Mouse (Mus musculus) gastrocnemius, postnatal 14 days (tissue): ENCODE measurements around the gene Olfr1042. TPM values are rescaled to one million over a fixed set of nuclear protein-coding genes. Genes with fewer than 3 reads are reported as not detected.
"Not testable (repeated sequence)": the region's sequence is repeated elsewhere in the genome, so short reads cannot be mapped to it uniquely, and the experiment has no call there.

ENCODE experiments used
- DNase-seq: peaks from one replicate; pipeline ENCODE4 v3.0.0; 2021; ENCODE audit warnings: mixed read lengths
- intact Hi-C: fragments of 180-260 bp; cut with DNase I; formaldehyde crosslinking; loops from one replicate; pipeline ENCODE4 v1.15.1; 2025; ENCODE audit warnings: low total_unique reads
- long read RNA-seq, 2 experiments: library from polyadenylated mRNA; stranded (forward); transcript quantifications; one replicate each; pipeline ENCODE4 v2.0.0; 2021
- total RNA-seq, 2 experiments: library from RNA; stranded (reverse); gene quantifications; 2 replicates each; pipeline ENCODE4 v1.2.3; 2021

Gene Olfr1042
- not detected for total RNA-seq
- long read RNA-seq, experiment 1 = 0 reads
- long read RNA-seq, experiment 2 = 0 reads

DNA sequence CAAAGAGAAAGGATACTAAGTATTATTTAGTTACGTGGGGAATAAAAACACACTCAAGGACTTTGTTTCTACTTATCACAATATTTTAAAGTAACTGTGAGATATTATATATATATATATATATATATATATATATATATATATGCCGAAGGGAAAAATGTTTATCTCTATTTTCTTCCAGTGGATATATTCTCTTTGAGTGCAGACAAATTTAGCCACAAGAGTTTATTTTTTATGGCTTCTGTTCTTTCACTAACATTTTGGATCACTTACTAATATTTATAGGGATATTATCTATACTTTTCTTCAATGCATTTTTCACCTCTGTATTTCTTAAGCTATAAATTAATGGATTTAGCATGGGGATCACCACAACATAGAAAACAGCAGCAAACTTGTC lies at the start of gene Olfr1042:
Gene Olfr1042 (minus strand): TSS at position 101 of the 400 bp plus-strand sequence.
- intact Hi-C loops = no loop called here
- no peak for DNase-seq

DNA sequence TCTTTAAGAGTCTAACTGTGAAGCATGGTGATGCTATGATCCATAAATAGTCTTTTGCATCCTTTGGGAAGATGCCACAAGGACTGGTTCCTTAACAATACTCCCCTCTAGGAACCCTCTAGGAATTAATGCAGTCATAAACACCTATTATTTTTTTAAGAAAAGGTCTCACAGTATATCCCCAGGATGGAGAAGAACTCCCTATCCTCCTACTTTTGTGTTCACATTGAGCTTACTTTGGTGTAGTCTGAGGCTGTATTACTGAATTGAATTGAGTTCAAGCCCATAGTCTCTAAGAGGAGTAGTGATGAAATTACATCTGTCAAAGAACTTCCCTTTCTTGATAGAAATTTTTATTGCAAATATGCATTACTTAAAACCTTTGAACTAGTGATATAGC lies 41.3 kb upstream of the Olfr1042 start, which contains the start of gene Olfr1045:
Gene Olfr1045 (minus strand): TSS at position 101 of the 400 bp plus-strand sequence.
- intact Hi-C loops = no loop called here
- DNase-seq = no peak

DNA sequence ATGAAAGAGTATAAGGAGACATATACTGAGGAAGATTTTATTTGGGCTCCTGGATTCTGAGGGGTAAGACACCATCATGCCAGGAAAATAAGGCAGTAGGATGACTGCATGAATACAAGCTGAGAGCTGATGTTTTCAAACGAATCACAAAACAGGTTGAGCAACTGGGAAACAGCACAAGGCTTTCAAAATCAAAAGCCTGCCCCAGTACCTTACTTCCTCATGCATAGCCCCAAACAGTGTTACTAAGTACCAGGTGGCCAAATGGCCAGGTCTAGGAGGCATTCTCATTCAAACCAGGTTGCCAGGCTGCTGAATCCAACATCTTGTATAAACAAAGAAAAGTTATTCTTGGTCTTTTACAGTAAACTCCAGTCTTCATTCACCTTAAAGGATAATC lies 34.2 kb upstream of the Olfr1042 start:
- DNase-seq = no peak
- intact Hi-C loops = no loop called here

DNA sequence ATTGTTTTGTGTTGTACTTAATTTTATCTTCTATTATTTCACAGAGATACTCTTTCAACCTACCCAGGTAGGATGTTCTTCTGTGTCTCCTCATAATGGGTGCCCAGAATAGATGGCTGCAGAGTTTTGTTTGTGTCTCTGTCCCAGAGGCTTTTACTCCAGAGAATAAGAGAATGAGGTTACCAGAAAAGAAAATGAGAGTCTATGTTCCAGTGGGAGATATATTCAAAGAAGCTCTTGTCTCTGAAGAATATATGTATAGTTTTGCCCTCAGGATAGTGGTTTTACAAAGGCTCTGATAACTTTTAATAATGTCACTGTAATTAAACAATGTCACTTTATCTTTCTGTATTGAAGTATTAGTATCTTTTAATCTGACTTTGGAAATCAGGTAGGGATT lies 23.9 kb upstream of the Olfr1042 start, which contains the start of gene Olfr52:
Gene Olfr52 (minus strand): TSS at position 101 of the 400 bp plus-strand sequence.
- intact Hi-C loops = no loop called here
- no peak for DNase-seq

DNA sequence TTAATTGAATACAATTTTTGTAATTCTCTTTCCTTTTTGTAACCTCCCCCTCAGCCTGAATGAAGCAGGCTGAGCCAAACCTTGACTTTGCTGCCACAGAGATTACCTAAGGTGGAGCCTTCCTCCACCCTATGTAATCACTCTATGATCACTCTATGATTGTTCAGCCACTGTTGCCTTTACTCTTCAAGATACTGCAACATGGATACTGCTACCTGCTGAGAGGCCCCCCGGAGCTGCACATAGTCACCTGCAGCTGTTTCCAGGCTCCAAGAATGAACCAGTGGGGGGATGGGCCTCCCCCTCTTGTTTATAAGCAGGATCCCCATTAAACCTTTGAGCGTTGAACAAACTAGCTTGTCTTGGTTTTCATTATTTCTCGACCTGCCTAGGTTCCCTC lies 18.3 kb upstream of the Olfr1042 start:
- DNase-seq = no peak
- intact Hi-C loops = no loop called here

DNA sequence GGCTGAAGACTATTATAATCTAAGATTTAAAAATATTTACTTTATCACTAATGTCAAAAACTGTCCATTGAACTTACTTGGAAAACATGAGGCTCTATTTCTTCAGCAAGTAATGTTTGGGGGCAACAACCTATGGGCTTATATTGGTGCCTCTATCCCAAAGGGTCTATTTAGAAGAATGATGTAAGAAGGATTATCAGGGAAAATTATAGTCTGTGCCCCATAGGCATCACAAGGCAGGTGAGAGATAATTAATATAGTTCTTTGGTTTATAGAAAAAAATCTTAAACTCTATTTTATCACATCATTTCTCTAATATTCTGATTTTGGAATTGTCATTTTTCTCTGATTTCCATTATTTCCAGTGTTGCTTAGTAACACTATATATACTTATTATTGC lies 16.1 kb upstream of the Olfr1042 start, which contains the start of gene Olfr1044:
Gene Olfr1044 (minus strand): TSS at position 101 of the 400 bp plus-strand sequence.
- intact Hi-C loops = no loop called here
- no peak for DNase-seq

DNA sequence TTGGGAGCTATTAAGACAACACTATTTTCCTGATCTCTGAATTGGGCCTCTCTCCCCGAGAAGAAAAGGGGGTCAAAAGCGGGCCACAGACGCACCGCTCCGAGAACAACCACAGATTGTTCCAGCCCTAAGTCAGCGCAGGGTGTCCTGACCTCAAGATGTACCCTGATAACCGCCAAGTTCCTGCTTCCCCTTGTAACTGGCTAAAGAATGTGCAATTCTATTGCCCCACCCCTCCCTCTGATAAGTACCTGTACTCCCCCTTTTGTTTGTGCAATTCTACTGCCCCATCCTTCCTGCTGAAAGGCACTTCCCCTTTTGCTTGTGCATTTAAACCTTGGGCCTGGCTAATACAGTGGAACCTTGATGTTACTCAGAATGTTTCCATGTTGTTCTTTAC lies 13.8 kb upstream of the Olfr1042 start:
- DNase-seq, intact Hi-C loops: not testable (repeated sequence)

DNA sequence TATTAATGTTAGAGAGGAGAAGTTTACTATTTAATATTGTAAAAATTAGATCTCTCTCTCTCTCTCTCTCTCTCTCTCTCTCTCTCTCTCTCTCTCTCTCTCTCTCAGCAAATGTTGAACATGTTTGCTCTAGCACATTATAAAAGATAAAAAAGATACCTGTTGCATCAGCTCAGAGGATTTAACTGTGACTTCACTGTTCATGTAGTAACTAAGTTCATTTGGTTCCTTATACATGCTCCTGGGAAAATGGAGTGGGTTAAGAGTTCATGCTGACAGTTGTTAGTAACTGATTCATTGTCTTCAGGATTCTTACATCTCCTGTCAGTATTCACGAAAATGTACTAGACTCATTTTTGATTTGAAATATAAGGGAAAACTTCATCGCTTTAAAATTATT lies 5.8 kb upstream of the Olfr1042 start, which contains the start of gene Olfr1043:
Gene Olfr1043 (minus strand): TSS at position 101 of the 400 bp plus-strand sequence.
- DNase-seq = no peak

DNA sequence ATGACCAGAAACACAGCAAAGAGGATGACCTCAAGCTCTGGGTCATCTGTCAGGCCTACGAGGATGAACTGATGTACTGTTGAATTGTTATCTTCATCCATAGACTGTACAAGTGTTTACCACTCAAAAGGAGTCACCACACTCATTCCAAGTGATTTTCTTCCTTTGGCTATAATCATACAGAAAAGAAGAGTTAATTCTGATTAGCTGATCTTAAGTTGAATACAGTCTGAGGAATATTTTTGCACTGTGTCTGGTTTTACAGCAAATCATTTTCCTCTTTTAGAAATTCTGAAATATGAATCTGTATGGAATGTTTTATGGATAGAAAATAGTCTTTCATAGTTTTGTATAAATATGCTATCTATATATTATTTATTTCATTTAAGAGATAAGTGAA lies 15.0 kb downstream of the Olfr1042 start, which contains the start of gene Olfr1040:
Gene Olfr1040 (minus strand): TSS at position 101 of the 400 bp plus-strand sequence.
- DNase-seq = no peak
- intact Hi-C loops = no loop called here

More for the DNA sequence above, 5.8 kb upstream of the Olfr1042 start, which contains the start of gene Olfr1043:
- intact Hi-C loops = no loop called here

DNA sequence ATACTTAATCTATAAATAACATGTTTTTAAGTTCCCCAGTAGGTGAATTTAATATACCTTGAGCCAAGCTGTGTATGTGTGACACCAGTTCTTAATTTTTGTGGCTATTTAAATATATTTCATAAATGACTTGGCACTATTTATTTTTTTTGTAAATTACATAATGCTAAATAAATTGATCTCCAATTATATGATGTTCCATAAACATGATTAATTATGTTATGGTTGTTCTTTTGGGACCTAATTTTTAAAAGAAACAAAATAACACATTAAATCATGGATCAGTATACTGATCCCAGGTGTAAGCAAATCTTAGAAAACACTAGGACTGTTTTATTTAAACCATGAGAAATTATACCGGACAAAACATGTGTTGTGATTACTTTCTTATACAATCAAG lies 25.8 kb downstream of the Olfr1042 start, which contains the start of gene Olfr1039:
Gene Olfr1039 (minus strand): TSS at position 101 of the 400 bp plus-strand sequence.
- no peak for DNase-seq
- intact Hi-C loops = no loop called here

Other genes with a start within 250 kb of the Olfr1042 start
- not detected for gene Olfr1025-ps1, start 246.6 kb downstream of the Olfr1042 start, total RNA-seq
- gene Olfr1026, start 240.3 kb downstream of the Olfr1042 start, total RNA-seq = not detected
- not detected for gene Olfr1028, start 211.4 kb downstream of the Olfr1042 start, total RNA-seq
- gene Olfr1029, start 187.9 kb downstream of the Olfr1042 start, total RNA-seq = not detected
- not detected for gene Olfr1030, start 182.6 kb downstream of the Olfr1042 start, total RNA-seq
- not detected for gene Olfr1031, start 171.5 kb downstream of the Olfr1042 start, total RNA-seq
- gene Olfr1032, start 156.3 kb downstream of the Olfr1042 start, total RNA-seq = not detected
- gene Olfr1033, start 141.2 kb downstream of the Olfr1042 start, total RNA-seq = under 1 TPM in 1 of 2 experiments, not detected in 1; 0.64 TPM
- not detected for gene Olfr1034, start 116.0 kb downstream of the Olfr1042 start, total RNA-seq
- not detected for gene Olfr1036, start 87.8 kb downstream of the Olfr1042 start, total RNA-seq
- gene Olfr1037, start 74.5 kb downstream of the Olfr1042 start, total RNA-seq = not detected
- not detected for gene Olfr1039, start 25.9 kb downstream of the Olfr1042 start, total RNA-seq
- not detected for gene Olfr1040, start 15.1 kb downstream of the Olfr1042 start, total RNA-seq
- not detected for gene Olfr1043, start 5.7 kb upstream of the Olfr1042 start, total RNA-seq
- gene Olfr1044, start 16.0 kb upstream of the Olfr1042 start, total RNA-seq = not detected
- not detected for gene Olfr52, start 23.8 kb upstream of the Olfr1042 start, total RNA-seq
- gene Olfr1045, start 41.2 kb upstream of the Olfr1042 start, total RNA-seq = not detected
- not detected for gene Olfr1046, start 57.5 kb upstream of the Olfr1042 start, total RNA-seq
- gene Olfr1047, start 69.6 kb upstream of the Olfr1042 start, total RNA-seq = not detected
- not detected for gene Olfr1048, start 78.5 kb upstream of the Olfr1042 start, total RNA-seq
- not detected for gene Olfr1049, start 96.5 kb upstream of the Olfr1042 start, total RNA-seq
- not detected for gene Olfr1051, start 117.2 kb upstream of the Olfr1042 start, total RNA-seq
- gene Olfr1052, start 130.6 kb upstream of the Olfr1042 start, total RNA-seq = not detected
- gene Olfr1053, start 153.4 kb upstream of the Olfr1042 start, total RNA-seq = not detected
- gene Olfr1054, start 173.6 kb upstream of the Olfr1042 start, total RNA-seq = not detected
- gene Olfr1055, start 188.4 kb upstream of the Olfr1042 start, total RNA-seq = not detected
- gene Olfr1056, start 200.6 kb upstream of the Olfr1042 start, total RNA-seq = not detected
- not detected for gene Olfr1057, start 216.6 kb upstream of the Olfr1042 start, total RNA-seq
- gene Olfr1058, start 226.7 kb upstream of the Olfr1042 start, total RNA-seq = not detected